Mouse (Mus musculus) heart, postnatal 0 days (tissue): ENCODE data around the gene Parp12.

Experiments
- CTCF ChIP-seq: IDR thresholded peaks from 2 replicates; pipeline ENCODE4 v1.5.1; 2016; ENCODE audit warnings: antibody characterized with exemption, control low read depth, low read depth
- EP300 ChIP-seq: IDR thresholded peaks from 2 replicates; pipeline ENCODE4 v1.6.1; 2016; ENCODE audit warnings: antibody characterized with exemption, low read depth

DNA sequence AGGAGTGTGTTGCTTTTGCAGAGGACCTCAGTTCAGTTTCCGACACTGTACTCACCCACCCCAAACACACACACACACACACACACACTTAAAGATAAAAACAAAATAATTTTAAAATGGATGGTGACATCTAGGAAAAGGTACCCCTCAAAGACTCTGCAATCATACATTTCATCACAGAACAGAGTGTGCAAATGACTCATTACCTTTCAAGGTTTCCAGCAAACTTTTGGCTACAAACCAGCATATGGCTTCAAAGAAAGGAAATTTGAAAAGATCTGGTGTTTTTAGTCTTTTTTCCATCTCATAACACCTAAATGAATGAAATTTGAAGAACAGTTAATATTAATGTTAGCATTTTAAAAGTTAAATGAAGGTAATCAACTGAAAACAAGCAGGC, 46.7 kb upstream of the Parp12 start:
- TF ChIP-seq CTCF (no peak), EP300 (no peak)
